Mouse (Mus musculus) embryonic facial prominence, embryonic 10.5 days (tissue): ENCODE data around the gene Cerk. TPM values are rescaled to one million over a fixed set of nuclear protein-coding genes. Genes with fewer than 3 reads are reported as not detected.

ENCODE experiments used
- DNase-seq: peaks from one replicate; pipeline ENCODE4 v3.0.0-alpha.2; 2017; ENCODE audit warnings: low spot score
- H3K27ac ChIP-seq: fragments of 300-500 bp; sonication (generic); replicated peaks from 2 replicates; pipeline ENCODE4 v1.5.1; 2016; ENCODE audit warnings: mild to moderate bottlenecking
- H3K27me3 ChIP-seq: fragments of 300-500 bp; sonication (generic); replicated peaks from 2 replicates; pipeline ENCODE4 v1.6.1; 2016; ENCODE audit warnings: low read depth, mild to moderate bottlenecking; ENCODE audit not compliant: poor library complexity, severe bottlenecking
- H3K36me3 ChIP-seq: fragments of 300-500 bp; sonication (generic); replicated peaks from 2 replicates; pipeline ENCODE4 v1.6.1; 2016; ENCODE audit warnings: mild to moderate bottlenecking, moderate library complexity
- H3K4me1 ChIP-seq: fragments of 300-500 bp; sonication (generic); 2 replicates; pipeline ENCODE4 v1.6.1; 2016
- H3K4me3 ChIP-seq: fragments of 300-500 bp; sonication (generic); 2 replicates; pipeline ENCODE4 v1.5.1; 2016; ENCODE audit warnings: mild to moderate bottlenecking, moderate library complexity
- H3K9me3 ChIP-seq: fragments of 300-500 bp; sonication (generic); 2 replicates; pipeline ENCODE4 v1.6.1; 2016; ENCODE audit warnings: mild to moderate bottlenecking
- WGBS: fragments of 180-500 bp; shearing (Covaris S2); methylation state at CpG from one replicate; pipeline ENCODE4 v1.1.7; 2016; 5-methylcytosine and 5-hydroxymethylcytosine counted together
- polyA plus RNA-seq: library from polyadenylated mRNA; unstranded; fragments of >200 nt; fragmentation: Nextera tagmentation; extraction: Ambion mirVana; gene quantifications from 2 replicates; pipeline ENCODE4 v1.2.1, GENCODE M21; 2016

Gene Cerk
- polyA plus RNA-seq = 11.7 and 13.1 TPM in 2 replicates

GRCm38 (mm10) chr15:86185689-86186569 lies at the start of gene Cerk:
TSS of gene Cerk (minus strand) at chr15:86186141.
- 3% methylated on average over 43 of the region's 43 CpGs for WGBS
- Histone ChIP-seq H3K27me3 (peaks cover 20% of the 10 kb centered on the region), H3K27ac (peak within 1 kb of the TSS; percentile 93), H3K36me3 (no peaks in the 10 kb centered on the region), H3K4me1 (peaks cover 61% of the 10 kb centered on the region), H3K9me3 (no peaks in the 10 kb centered on the region), H3K4me3 (peak within 1 kb of the TSS; percentile 73)
- peak; percentile 71 for DNase-seq

DNA sequence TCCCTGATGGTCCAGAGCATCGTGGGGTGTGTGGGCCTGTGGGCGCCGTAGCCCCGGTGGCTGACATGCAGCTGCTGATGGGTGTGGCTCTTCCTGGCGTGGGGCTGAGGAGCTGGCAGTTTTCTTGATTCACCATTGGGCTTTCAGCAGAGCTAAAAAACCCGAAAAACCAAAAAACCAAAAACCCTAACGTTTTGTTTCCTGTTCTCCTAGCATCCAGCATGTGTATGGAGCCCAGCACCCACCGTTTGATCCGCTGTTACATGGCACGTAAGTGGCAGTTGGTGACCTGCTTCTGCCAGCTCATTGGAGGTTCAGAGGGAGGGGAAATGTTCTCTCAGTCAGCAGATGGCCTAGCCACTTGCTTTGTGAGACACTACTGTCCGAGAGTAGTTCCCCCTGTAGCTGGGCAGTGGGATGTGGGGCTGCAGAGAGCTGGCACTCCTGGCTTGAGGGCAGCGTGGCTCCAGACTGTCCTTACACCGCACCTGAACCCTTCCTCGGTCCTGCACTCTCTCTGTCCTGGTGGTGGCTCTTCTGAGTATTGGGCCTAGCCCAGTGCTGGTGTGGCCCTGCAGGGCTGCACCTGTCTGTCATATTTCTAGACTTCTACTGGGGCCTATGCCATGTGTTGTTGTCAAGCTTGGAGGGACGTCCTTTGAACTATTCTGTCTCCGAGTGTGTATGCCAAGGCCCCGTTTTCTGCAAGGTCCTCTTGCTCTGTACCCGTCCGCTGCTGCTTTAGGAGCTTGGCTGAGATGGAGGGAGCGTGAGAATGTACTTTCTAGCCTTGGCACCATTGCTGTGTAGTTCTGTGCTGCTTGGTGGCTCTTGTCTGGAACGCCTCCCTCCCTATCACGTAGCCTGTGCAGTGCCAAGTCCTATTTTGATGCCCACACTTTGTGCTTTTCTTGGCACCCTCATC lies 48.8 kb upstream of the Cerk start:
- no peak for DNase-seq
- Histone ChIP-seq H3K27ac (no peak overlapping the region), H3K36me3 (peaks cover 8% of the 10 kb centered on the region; the same call in 1 of the 2 replicates), H3K27me3 (no peaks in the 10 kb centered on the region), H3K9me3 (no peaks in the 10 kb centered on the region), H3K4me3 (no peak overlapping the region), H3K4me1 (no peaks in the 10 kb centered on the region)
- WGBS = 88% methylated on average over 22 of the region's 22 CpGs

DNA sequence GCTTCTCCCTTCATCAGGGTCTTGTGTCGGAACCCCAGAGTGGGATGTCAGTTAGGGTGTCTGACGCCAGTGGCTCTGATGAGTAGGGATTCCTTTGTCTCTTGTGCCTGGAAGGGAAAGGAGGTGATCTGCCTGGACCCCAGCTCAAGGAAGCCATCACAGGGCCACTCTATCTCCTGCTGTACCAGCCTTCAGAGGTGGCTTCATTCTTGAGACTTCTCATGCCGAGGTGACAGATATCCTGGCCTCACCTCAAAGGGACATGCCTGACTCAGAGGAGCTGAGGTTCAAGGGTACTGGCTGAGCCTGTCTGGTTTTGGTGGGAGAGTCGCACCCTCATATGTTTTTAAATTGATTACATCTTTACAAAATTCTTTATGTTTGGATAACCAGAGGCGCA lies 48.1 kb upstream of the Cerk start:
- Histone ChIP-seq H3K27me3 (no peaks in the 10 kb centered on the region), H3K36me3 (peaks cover 7% of the 10 kb centered on the region; the same call in 1 of the 2 replicates), H3K9me3 (no peaks in the 10 kb centered on the region), H3K27ac (no peak overlapping the region), H3K4me1 (no peaks in the 10 kb centered on the region), H3K4me3 (no peak overlapping the region)
- WGBS = 87% methylated on average over 5 of the region's 5 CpGs
- DNase-seq = no peak

- Histone ChIP-seq H3K27me3 (no peaks in the 10 kb centered on the region), H3K4me1 (no peaks in the 10 kb centered on the region)
- WGBS = 77% methylated on average over 7 of the region's 7 CpGs
Observed at GRCm38 (mm10) chr15:86231831-86232512, 46.0 kb upstream of the Cerk start.

DNA sequence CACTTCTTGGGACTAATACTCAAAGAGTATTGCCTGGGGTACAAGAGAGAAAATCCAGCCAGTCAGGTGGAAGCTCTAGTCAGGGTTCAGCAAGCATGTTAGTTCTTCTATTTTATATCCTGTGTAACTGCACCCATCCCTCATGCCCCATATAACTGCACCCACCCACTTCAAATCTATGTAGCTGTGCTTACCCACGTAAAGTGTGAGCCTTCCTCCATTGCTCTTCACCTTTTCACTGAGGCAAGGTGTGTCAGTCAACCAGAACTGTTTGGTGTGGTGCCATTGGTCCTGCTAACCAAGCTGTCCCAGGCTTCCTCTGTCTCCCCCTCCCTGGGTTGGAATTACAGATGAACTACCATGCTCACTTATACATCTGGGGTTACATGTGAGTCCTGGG lies 45.2 kb upstream of the Cerk start:
- Histone ChIP-seq H3K27ac (no peak overlapping the region), H3K27me3 (no peaks in the 10 kb centered on the region), H3K4me3 (no peak overlapping the region), H3K9me3 (no peaks in the 10 kb centered on the region), H3K36me3 (peaks cover 5% of the 10 kb centered on the region; the same call in 1 of the 2 replicates), H3K4me1 (no peaks in the 10 kb centered on the region)
- WGBS = 90% methylated on average over 1 of the region's 1 CpGs
- no peak for DNase-seq

More at GRCm38 (mm10) chr15:86231831-86232512, 46.0 kb upstream of the Cerk start:
- Histone ChIP-seq H3K4me3 (no peak overlapping the region), H3K9me3 (no peaks in the 10 kb centered on the region), H3K27ac (no peak overlapping the region), H3K36me3 (peaks cover 5% of the 10 kb centered on the region; the same call in 1 of the 2 replicates)
- DNase-seq = no peak

DNA sequence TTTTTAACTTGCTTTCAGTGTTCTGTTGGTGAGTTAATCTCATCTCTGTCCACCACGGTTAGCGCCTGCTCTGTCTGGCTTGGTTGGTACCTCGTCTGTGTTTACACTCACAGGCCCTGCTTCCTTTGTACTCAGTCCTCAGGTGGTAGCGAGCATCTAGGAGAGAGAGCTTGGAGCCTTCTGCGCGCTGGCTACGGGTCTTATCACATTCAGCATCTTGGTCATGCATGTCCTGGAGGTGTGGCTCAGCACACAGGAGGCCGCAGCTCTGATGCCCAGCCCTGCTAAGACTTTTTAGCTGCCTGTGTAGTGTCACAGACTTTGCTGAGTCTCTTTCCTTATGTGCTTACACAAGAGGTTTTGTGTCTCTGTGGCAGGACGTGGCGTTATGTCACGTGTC lies 43.7 kb upstream of the Cerk start:
- Histone ChIP-seq H3K27ac (no peak overlapping the region), H3K27me3 (no peaks in the 10 kb centered on the region), H3K9me3 (no peaks in the 10 kb centered on the region), H3K4me1 (no peaks in the 10 kb centered on the region), H3K4me3 (no peak overlapping the region), H3K36me3 (no peaks in the 10 kb centered on the region)
- DNase-seq = no peak
- WGBS = 84% methylated on average over 11 of the region's 11 CpGs

- WGBS = 79% methylated on average over 8 of the region's 8 CpGs
- H3K27me3 ChIP-seq = no peaks in the 10 kb centered on the region
- no peak for DNase-seq
Observed at GRCm38 (mm10) chr15:86229088-86229487, 43.1 kb upstream of the Cerk start.

GRCm38 (mm10) chr15:86228186-86228585 lies 42.2 kb upstream of the Cerk start:
- peaks cover 9% of the 10 kb centered on the region for H3K36me3 ChIP-seq
- DNase-seq = peak; percentile 37
- H3K27me3 ChIP-seq = no peaks in the 10 kb centered on the region
- no peaks in the 10 kb centered on the region for H3K4me1 ChIP-seq
- WGBS = 42% methylated on average over 3 of the region's 3 CpGs
- peaks cover 3% of the 10 kb centered on the region; the same call in 1 of the 2 replicates for H3K9me3 ChIP-seq
- no peak overlapping the region for H3K27ac ChIP-seq
- H3K4me3 ChIP-seq = no peak overlapping the region

More at GRCm38 (mm10) chr15:86229088-86229487, 43.1 kb upstream of the Cerk start:
- Histone ChIP-seq H3K36me3 (0 out of 2 replicates have a peak, but pooled peaks cover 4% of the 10 kb centered on the region), H3K4me3 (no peak overlapping the region), H3K9me3 (no peaks in the 10 kb centered on the region), H3K4me1 (no peaks in the 10 kb centered on the region), H3K27ac (no peak overlapping the region)

DNA sequence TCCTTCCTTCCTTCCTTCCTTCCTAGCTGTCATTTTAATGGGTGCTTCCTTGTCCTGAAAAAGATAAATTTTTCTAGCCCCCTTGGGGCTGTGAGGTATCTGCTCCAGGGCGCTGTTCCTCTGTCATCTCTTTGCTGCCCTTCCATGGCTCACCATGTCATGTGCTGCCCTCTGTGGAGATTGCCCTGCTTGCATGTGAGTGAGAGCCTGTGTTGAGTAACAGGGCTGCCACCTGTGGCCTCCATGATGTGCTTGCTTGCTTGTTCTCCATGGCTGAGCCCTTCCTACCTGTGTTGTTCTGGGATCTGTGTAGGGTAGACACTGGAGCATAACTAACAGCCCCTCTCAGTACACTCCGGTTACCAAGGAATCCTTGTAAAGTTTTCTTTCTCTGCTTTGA lies 41.0 kb upstream of the Cerk start:
- Histone ChIP-seq H3K27me3 (no peaks in the 10 kb centered on the region), H3K9me3 (peaks cover 3% of the 10 kb centered on the region; the same call in 1 of the 2 replicates), H3K4me3 (no peak overlapping the region), H3K27ac (no peak overlapping the region), H3K4me1 (no peaks in the 10 kb centered on the region), H3K36me3 (peaks cover 9% of the 10 kb centered on the region)
- WGBS = 84% methylated on average over 2 of the region's 2 CpGs
- no peak for DNase-seq

DNA sequence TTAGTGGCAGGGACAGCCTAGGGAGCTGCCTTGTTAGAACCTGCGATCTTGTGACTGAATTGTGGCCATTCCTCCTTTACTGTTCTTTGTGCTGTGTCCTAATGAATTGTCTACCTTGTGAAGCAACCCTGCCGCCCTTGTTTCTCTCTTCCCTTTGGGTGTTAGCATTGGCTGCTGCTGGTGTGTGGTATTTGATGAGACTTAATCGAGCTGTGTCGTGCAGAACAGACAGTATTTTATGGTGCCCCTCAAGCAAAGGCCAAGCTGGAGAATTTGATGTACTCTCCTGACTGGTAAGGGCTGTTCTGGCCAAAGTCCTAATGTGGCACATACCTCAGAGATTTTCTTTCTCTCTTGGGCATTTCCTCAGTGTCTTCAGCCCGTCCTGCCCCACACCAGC lies 40.3 kb upstream of the Cerk start:
- no peaks in the 10 kb centered on the region for H3K27me3 ChIP-seq
- peaks cover 9% of the 10 kb centered on the region for H3K36me3 ChIP-seq
- no peak overlapping the region for H3K4me3 ChIP-seq
- H3K4me1 ChIP-seq = no peaks in the 10 kb centered on the region
- peaks cover 3% of the 10 kb centered on the region; the same call in 1 of the 2 replicates for H3K9me3 ChIP-seq
- H3K27ac ChIP-seq = no peak overlapping the region
- 86% methylated on average over 5 of the region's 5 CpGs for WGBS
- DNase-seq = no peak

GRCm38 (mm10) chr15:86224972-86225551 lies 39.1 kb upstream of the Cerk start:
- peaks cover 3% of the 10 kb centered on the region; the same call in 1 of the 2 replicates for H3K9me3 ChIP-seq
- no peak for DNase-seq
- no peaks in the 10 kb centered on the region for H3K27me3 ChIP-seq
- H3K4me1 ChIP-seq = no peaks in the 10 kb centered on the region
- peaks cover 9% of the 10 kb centered on the region for H3K36me3 ChIP-seq
- whole genome bisulfite sequencing = 92% methylated on average over 7 of the region's 7 CpGs
- no peak overlapping the region for H3K27ac ChIP-seq
- H3K4me3 ChIP-seq = no peak overlapping the region
